Mouse (Mus musculus) testis, adult 2 months (tissue): ENCODE data around the gene Kcnip4.

Source experiments
- CTCF ChIP-seq: fragments of 200-500 bp; IDR thresholded peaks from 2 replicates; pipeline ENCODE4 v1.5.1; 2012; ENCODE audit warnings: low read depth, mild to moderate bottlenecking, inconsistent platforms, low read length, moderate library complexity; ENCODE audit not compliant: control insufficient read depth, insufficient read depth, insufficient replicate concordance
- POLR2A ChIP-seq: fragments of 200-500 bp; IDR thresholded peaks from 2 replicates; pipeline ENCODE4 v1.6.1; 2012; ENCODE audit warnings: low read depth, mild to moderate bottlenecking, inconsistent platforms, low read length, moderate library complexity; ENCODE audit not compliant: control insufficient read depth

GRCm38 (mm10) chr5:49292421-49292820 lies 232.3 kb downstream of the Kcnip4 start:
- no peak for TF ChIP-seq POLR2A
- TF ChIP-seq CTCF: no peak
